Mouse (Mus musculus) cortical plate, adult 2 months (tissue): ENCODE results near the gene Pex16.

Experiments used
- CTCF ChIP-seq: fragments of 200-500 bp; IDR thresholded peaks from 2 replicates; pipeline ENCODE4 v1.5.1; 2011; ENCODE audit warnings: mild to moderate bottlenecking, control low read depth, low read length; ENCODE audit not compliant: insufficient read depth; ENCODE audit errors: extremely low read depth
- POLR2A ChIP-seq: fragments of 200-500 bp; IDR thresholded peaks from 2 replicates; pipeline ENCODE4 v1.6.1; 2011; ENCODE audit warnings: mild to moderate bottlenecking, low read length, control low read depth; ENCODE audit not compliant: insufficient read depth; ENCODE audit errors: extremely low read depth

- TF ChIP-seq POLR2A (peak; percentile 84), CTCF (no peak)
Measured at GRCm38 (mm10) chr2:92375099-92375623, 685 bp downstream of the Pex16 start.
